Mouse (Mus musculus): ENCODE results near the gene 1810062G17Rik. TPM values are rescaled to one million over a fixed set of nuclear protein-coding genes. Genes with fewer than 3 reads are reported as not detected.

1810062G17Rik gene
- total RNA-seq, 2 experiments from 2014 or later: 0.79 to 2.5 TPM

- no peak for DNase-seq
These were observed 29.6 kb downstream of the 1810062G17Rik start for GRCm38 (mm10) chr3:36505306-36505705.

- no peak for DNase-seq
These were observed 30.3 kb downstream of the 1810062G17Rik start for GRCm38 (mm10) chr3:36505809-36506735.

GRCm38 (mm10) chr3:36511491-36511890, 35.8 kb downstream of the 1810062G17Rik start:
- no peak for DNase-seq

- DNase-seq: no peak
These were observed 40.5 kb downstream of the 1810062G17Rik start for GRCm38 (mm10) chr3:36516196-36516595.

GRCm38 (mm10) chr3:36521073-36522060, 45.6 kb downstream of the 1810062G17Rik start, which contains the start of gene Gm11549:
Gene Gm11549 (minus strand): TSS chr3:36521813.
- peak; percentile 32 to 46 for DNase-seq

GRCm38 (mm10) chr3:36522137-36522536, 46.4 kb downstream of the 1810062G17Rik start:
- no peak for DNase-seq

GRCm38 (mm10) chr3:36524466-36524865, 48.7 kb downstream of the 1810062G17Rik start:
- DNase-seq: no peak

GRCm38 (mm10) chr3:36530345-36530744, 54.6 kb downstream of the 1810062G17Rik start:
- DNase-seq: no peak

GRCm38 (mm10) chr3:36530781-36531180, 55.0 kb downstream of the 1810062G17Rik start:
- no peak for DNase-seq

GRCm38 (mm10) chr3:36531242-36531641, 55.5 kb downstream of the 1810062G17Rik start:
- no peak for DNase-seq

Small RNA genes within 50 kb of the gene (microRNA-seq; reads per million reads assigned to microRNA genes)
- 2.0 reads per million for gene Mir7009

Other genes starting within 250 kb of the 1810062G17Rik start
- gene Anxa5, start within 50 bp of the 1810062G17Rik start, total RNA-seq (2021): 100 to 1,000 TPM; 585 to 650 TPM
- not detected for gene Gm11549, start 45.9 kb downstream of the 1810062G17Rik start, total RNA-seq (2021)
- gene Exosc9, start 76.7 kb downstream of the 1810062G17Rik start, total RNA-seq (2021): 10 to 100 TPM; 32.9 to 35.3 TPM
- 1 to 10 TPM; 7.2 to 7.3 TPM for gene Ccna2, start 96.2 kb downstream of the 1810062G17Rik start, total RNA-seq (2021)
- 10 to 100 TPM in 1 of 2 experiments, 1 to 10 TPM in 1; 7.9 to 10.7 TPM for gene Bbs7, start 137.5 kb downstream of the 1810062G17Rik start, total RNA-seq (2021)
- gene Trpc3, start 214.2 kb downstream of the 1810062G17Rik start, total RNA-seq (2021): 1 to 10 TPM; 2.1 to 2.6 TPM